In the genomic region with DNA sequence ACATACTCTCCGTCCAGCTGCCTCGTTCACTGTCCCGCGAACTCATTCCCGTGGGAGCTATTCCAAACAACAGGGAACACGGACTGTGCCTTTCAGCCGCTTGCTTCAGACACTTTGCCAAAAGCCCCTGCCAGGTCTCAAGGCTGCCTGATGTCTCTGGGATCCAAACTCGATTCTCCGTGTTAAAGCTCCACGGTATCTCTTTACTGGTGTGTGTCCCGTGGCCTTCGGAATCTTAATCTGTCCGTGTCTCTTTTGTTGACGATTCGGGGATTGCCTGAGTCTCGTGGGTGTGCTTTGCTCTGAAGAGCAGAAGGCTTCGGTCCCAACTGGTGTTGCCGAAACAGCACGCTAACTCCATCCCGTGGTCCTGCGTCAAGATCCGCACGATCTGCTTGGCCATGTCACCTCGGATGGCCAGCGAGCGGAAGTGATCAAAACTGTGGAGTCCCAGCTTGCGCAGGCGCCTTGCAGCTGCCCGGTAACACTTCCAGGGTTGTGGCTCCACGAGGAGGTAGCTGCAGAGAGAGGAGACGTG, we compare ENCODE assay signal across 9 mouse cellular contexts. TPM values are rescaled to one million over a fixed set of nuclear protein-coding genes. Genes with fewer than 3 reads are reported as not detected.
DNase-seq lines count a peak whose midpoint lies in the region; ATAC-seq and TF ChIP-seq lines count a peak whose summit lies in the region.
"Had no signal": no experiment of that assay in that cellular context is flagged by ENCODE, and none has a peak within 500 bp of the region (broad histone marks: within the 10 kb centered on the region; RNA-seq: fewer than 3 reads in every experiment).

No protein-coding gene starts in this region.

- H3K9me3 ChIP-seq in liver, embryonic 12.5 days (replicated peaks): no peaks in the 10 kb centered on the region
- H3K9me3 ChIP-seq in liver, postnatal 0 days (ENCODE audit: low read length): no peaks in the 10 kb centered on the region
- no peaks in the 10 kb centered on the region for H3K9me3 ChIP-seq in forebrain, embryonic 15.5 days

- H3K27me3 ChIP-seq in liver, embryonic 12.5 days (replicated peaks): no peaks in the 10 kb centered on the region
- H3K27me3 ChIP-seq in liver, postnatal 0 days (ENCODE audit: insufficient read depth, low read length): no peaks in the 10 kb centered on the region
- H3K27me3 ChIP-seq in forebrain, embryonic 15.5 days: no peaks in the 10 kb centered on the region
- H3K27me3 ChIP-seq: Patski had no signal

- no peak for ATAC-seq in liver, embryonic 12.5 days
- ATAC-seq in liver, postnatal 0 days: no peak
- ATAC-seq in forebrain, embryonic 15.5 days (replicated peaks): no peak
- ATAC-seq: Patski had no signal

- H3K4me2 ChIP-seq in liver, embryonic 12.5 days: peak overlapping the region; percentile 10; the same call in 1 of the 2 replicates
- H3K4me2 ChIP-seq in liver, postnatal 0 days (ENCODE audit: low read depth, low read length): no peak overlapping the region
- no peak overlapping the region for H3K4me2 ChIP-seq in forebrain, embryonic 15.5 days (replicated peaks)

- no peak for TF ChIP-seq CTCF in liver, postnatal 0 days (IDR thresholded peaks at IDR 0.05; ENCODE audit: low read depth)

- 0 out of 2 replicates have a peak overlapping the region, but pooled peaks have one; percentile 3 for H3K27ac ChIP-seq in liver, embryonic 12.5 days
- no peak overlapping the region for H3K27ac ChIP-seq in liver, postnatal 0 days (ENCODE audit: low read depth)
- H3K27ac ChIP-seq in forebrain, embryonic 15.5 days (replicated peaks): no peak overlapping the region

- DNase-seq in liver, postnatal 0 days: no peak
- DNase-seq in cerebellum, adult 9-10 months: peak; percentile 78
- peak; percentile 59 to 68 for DNase-seq in heart, adult 9 months (ENCODE audit: low spot score in 2 of 2)
- DNase-seq in kidney, postnatal 36 days: peak; percentile 34 to 37
- no peak for DNase-seq in B cell, adult 2 months
- DNase-seq in liver: no peak

- peaks cover 22% of the 10 kb centered on the region for H3K36me3 ChIP-seq in liver, embryonic 12.5 days
- H3K36me3 ChIP-seq in liver, postnatal 0 days (replicated peaks; ENCODE audit: insufficient read depth, low read length): no peaks in the 10 kb centered on the region
- no peaks in the 10 kb centered on the region for H3K36me3 ChIP-seq in forebrain, embryonic 15.5 days

- no peak for TF ChIP-seq EP300 in liver, postnatal 0 days (IDR thresholded peaks at IDR 0.05; ENCODE audit: low read depth)

- H3K4me1 ChIP-seq in liver, embryonic 12.5 days: peaks cover 25% of the 10 kb centered on the region
- peaks cover 6% of the 10 kb centered on the region for H3K4me1 ChIP-seq in liver, postnatal 0 days (ENCODE audit: insufficient read depth)
- peaks cover 14% of the 10 kb centered on the region for H3K4me1 ChIP-seq in forebrain, embryonic 15.5 days

- no peak overlapping the region for H3K4me3 ChIP-seq in liver, embryonic 12.5 days
- no peak overlapping the region for H3K4me3 ChIP-seq in liver, postnatal 0 days (ENCODE audit: low read depth, low read length)
- no peak overlapping the region for H3K4me3 ChIP-seq in forebrain, embryonic 15.5 days

- no peak overlapping the region for H3K9ac ChIP-seq in liver, embryonic 12.5 days
- no peak overlapping the region for H3K9ac ChIP-seq in liver, postnatal 0 days (replicated peaks)
- no peak overlapping the region for H3K9ac ChIP-seq in forebrain, embryonic 15.5 days (replicated peaks)

- 84% methylated on average over 31 of the region's 31 CpGs for WGBS in liver, embryonic 12.5 days (ENCODE audit: insufficient replicate concordance)
- 85% methylated on average over 31 of the region's 31 CpGs for WGBS in liver, postnatal 0 days (ENCODE audit: insufficient replicate concordance)
- 85% methylated on average over 31 of the region's 31 CpGs for WGBS in forebrain, embryonic 15.5 days

RNA-seq across cellular contexts. Expression of a gene that starts 4.2 kb away (rescaled TPM):
- 7.9 TPM in 2 replicates for polyA plus RNA-seq in liver, embryonic 12.5 days (2016; fragmentation: Nextera tagmentation; extraction: Ambion mirVana)
- polyA plus RNA-seq in liver, postnatal 0 days (2015; fragmentation: Nextera tagmentation; extraction: Ambion mirVana): 4.7 and 4.9 TPM in 2 replicates
- 24.7 and 25.5 TPM in 2 replicates for polyA plus RNA-seq in forebrain, embryonic 15.5 days (2015; fragmentation: Nextera tagmentation; extraction: Ambion mirVana)

RNA-seq across cellular contexts. Expression of a gene that starts 12.7 kb away (rescaled TPM):
- 2.3 and 2.6 TPM in 2 replicates for polyA plus RNA-seq in liver, embryonic 12.5 days (2016; fragmentation: Nextera tagmentation; extraction: Ambion mirVana)
- 0.49 and 0.53 TPM in 2 replicates for polyA plus RNA-seq in liver, postnatal 0 days (2015; fragmentation: Nextera tagmentation; extraction: Ambion mirVana)
- polyA plus RNA-seq in forebrain, embryonic 15.5 days (2015; fragmentation: Nextera tagmentation; extraction: Ambion mirVana): 11.0 and 12.4 TPM in 2 replicates

RNA-seq across cellular contexts. Expression of a gene that starts 57.7 kb away (rescaled TPM):
- polyA plus RNA-seq in liver, embryonic 12.5 days (2016; fragmentation: Nextera tagmentation; extraction: Ambion mirVana): 0.08 and 0.23 TPM in 2 replicates
- polyA plus RNA-seq in liver, postnatal 0 days (2015; fragmentation: Nextera tagmentation; extraction: Ambion mirVana): not detected in 2 replicates
- 17.0 and 18.9 TPM in 2 replicates for polyA plus RNA-seq in forebrain, embryonic 15.5 days (2015; fragmentation: Nextera tagmentation; extraction: Ambion mirVana)

Comparison
In these comparisons a context has a peak if more than half of its experiments do, and no peak if none do; other contexts are left out.
1. DNase-seq: peak in cerebellum, adult 9-10 months (single experiment), heart, adult 9 months (2 of 2) and kidney, postnatal 36 days (2 of 2); none in liver, postnatal 0 days (single experiment), B cell, adult 2 months (0 of 2) and liver (single experiment).
2. RNA of a gene that starts 57.7 kb away (polyA plus RNA-seq): 17.0 to 18.9 TPM in forebrain, embryonic 15.5 days; 0.08 to 0.23 TPM in liver, embryonic 12.5 days and not detected in liver, postnatal 0 days; every median in the first group is over 10 times any median in the second.